12 mouse cellular contexts compared by ENCODE assay signal in genomic region chr3:129494123-129494522, GRCm38 (mm10). TPM values are rescaled to one million over a fixed set of nuclear protein-coding genes. Genes with fewer than 3 reads are reported as not detected.
DNase-seq lines count a peak whose midpoint lies in the region; ATAC-seq and TF ChIP-seq lines count a peak whose summit lies in the region.
"Had no signal": no experiment of that assay in that cellular context is flagged by ENCODE, and none has a peak within 500 bp of the region (broad histone marks: within the 10 kb centered on the region; RNA-seq: fewer than 3 reads in every experiment).

No protein-coding gene starts in this region.

- WGBS in cerebellum, adult 2 months, result 92% methylated on average over 10 of the region's 10 CpGs

- no peaks in the 10 kb centered on the region for H3K27me3 ChIP-seq in cerebellum, adult 2 months (ENCODE audit: control insufficient read depth, insufficient read depth, low read length)

- TF ChIP-seq POLR2A in cerebellum, adult 2 months (IDR thresholded peaks at IDR 0.05; ENCODE audit: borderline replicate concordance, insufficient read depth, low read length), result no peak

- DNase-seq in CD4-positive, CD25-positive, alpha-beta regulatory T cell, adult 2 months (ENCODE audit: low read depth, low spot score), result peak; percentile 74
- peak; percentile 74 for DNase-seq in naive thymus-derived CD4-positive, alpha-beta T cell, adult 2 months (ENCODE audit: low read depth)
- DNase-seq in thymus, postnatal 0 days (ENCODE audit: low spot score), result peak; percentile 82
- no peak for DNase-seq in cerebellum, adult 2 months
- no peak for DNase-seq in embryo, embryonic 9.5 days (ENCODE audit: extremely low spot score)
- no peak for DNase-seq in layer of hippocampus, postnatal 36 days
- DNase-seq: cerebellum, adult 9-10 months; heart, postnatal 36 days; lung, postnatal 10 days had no signal

- peak; percentile 93 for ATAC-seq in activated CD4-positive, CD25-positive, alpha-beta regulatory T cell, adult 4 months

- no peak for TF ChIP-seq CTCF in cerebellum, adult 2 months (IDR thresholded peaks at IDR 0.05; ENCODE audit: borderline replicate concordance, insufficient read depth, low read depth, low read length)

- no peak overlapping the region for H3K4me3 ChIP-seq in cerebellum, adult 2 months (replicated peaks; ENCODE audit: insufficient read depth, low read depth, low read length)
- H3K4me3 ChIP-seq: heart, adult 2 months; left cerebral cortex, adult 2 months had no signal

- H3K4me1 ChIP-seq in cerebellum, adult 2 months (ENCODE audit: control insufficient read depth, insufficient read depth, low read length), result no peaks in the 10 kb centered on the region

- H3K27ac ChIP-seq in cerebellum, adult 2 months (ENCODE audit: insufficient read depth, low read length), result no peak overlapping the region
- H3K27ac ChIP-seq: heart, adult 2 months; left cerebral cortex, adult 2 months had no signal

RNA-seq across cellular contexts. Expression of gene Elovl6, which starts 38.0 kb away (rescaled TPM):
- polyA plus RNA-seq in activated CD4-positive, CD25-positive, alpha-beta regulatory T cell, adult 4 months (2017; shearing (Covaris generic)), result 10 to 100 TPM; 11.0 to 11.3 TPM
- polyA plus RNA-seq in thymus, postnatal 0 days (2015; fragmentation: Nextera tagmentation; extraction: Ambion mirVana), result 6.6 and 9.2 TPM in 2 replicates
- polyA plus RNA-seq in cerebellum, adult 2 months (2012; rRNA removed), result 38.3 and 40.6 TPM in 2 replicates
- total RNA-seq in layer of hippocampus, postnatal 36 days (2021), result 10 to 100 TPM; 37.4 to 38.2 TPM

Comparison
In these comparisons a context has a peak if more than half of its experiments do, and no peak if none do; other contexts are left out.
1. DNase-seq: peak in CD4-positive, CD25-positive, alpha-beta regulatory T cell, adult 2 months (single experiment), naive thymus-derived CD4-positive, alpha-beta T cell, adult 2 months (single experiment) and thymus, postnatal 0 days (single experiment); none in cerebellum, adult 2 months (0 of 2), embryo, embryonic 9.5 days (single experiment) and layer of hippocampus, postnatal 36 days (0 of 2).